Mouse (Mus musculus) intestine, postnatal 0 days (tissue): ENCODE measurements at regions not wholly inside any gene's neighbourhood (a gene's known extent, or its start where the extent isn't known, plus 50 kb on each side); places are given as distances from the start of the nearest gene placed in this dataset.

Experiments used
- ATAC-seq: fragments of 200-750 bp; cut with Nextera tagmentation; 2 replicates; pipeline ENCODE4 v1.8.0; 2017; ENCODE audit warnings: mild to moderate bottlenecking, moderate TSS enrichment, moderate library complexity
- H3K27ac ChIP-seq: fragments of 300-500 bp; sonication (generic); 2 replicates; pipeline ENCODE4 v1.5.1; 2014; ENCODE audit warnings: mild to moderate bottlenecking, low read depth, low read length, moderate library complexity
- H3K27me3 ChIP-seq: fragments of 300-500 bp; sonication (generic); replicated peaks from 2 replicates; pipeline ENCODE4 v1.6.1; 2014; ENCODE audit warnings: low read length, mixed read lengths; ENCODE audit not compliant: control insufficient read depth, insufficient read depth
- H3K36me3 ChIP-seq: fragments of 300-500 bp; sonication (generic); 2 replicates; pipeline ENCODE4 v1.6.1; 2014; ENCODE audit warnings: mild to moderate bottlenecking, moderate library complexity; ENCODE audit not compliant: control insufficient read depth, insufficient read depth
- H3K4me1 ChIP-seq: fragments of 300-500 bp; sonication (generic); replicated peaks from 2 replicates; pipeline ENCODE4 v1.6.1; 2014; ENCODE audit warnings: antibody characterized with exemption, low read length, mixed read lengths; ENCODE audit not compliant: control insufficient read depth, insufficient read depth
- H3K4me2 ChIP-seq: fragments of 300-500 bp; sonication (generic); replicated peaks from 2 replicates; pipeline ENCODE4 v1.6.1; 2014; ENCODE audit warnings: low read depth, mild to moderate bottlenecking, moderate library complexity
- H3K4me3 ChIP-seq: fragments of 300-500 bp; sonication (generic); 2 replicates; pipeline ENCODE4 v1.5.1; 2014; ENCODE audit warnings: low read depth, low read length
- H3K9ac ChIP-seq: fragments of 300-500 bp; sonication (generic); 2 replicates; pipeline ENCODE4 v1.6.1; 2014; ENCODE audit warnings: mild to moderate bottlenecking, low read depth, low read length
- H3K9me3 ChIP-seq: fragments of 300-500 bp; sonication (generic); 2 replicates; pipeline ENCODE4 v1.6.1; 2016; ENCODE audit warnings: mixed run types; ENCODE audit not compliant: control insufficient read depth
- CTCF ChIP-seq: sonication (generic); IDR thresholded peaks from 2 replicates; pipeline ENCODE4 v1.5.1; 2016; ENCODE audit warnings: low read depth, mild to moderate bottlenecking, control low read depth, antibody characterized with exemption, moderate library complexity
- WGBS: fragments of 180-500 bp; shearing (Covaris S2); extraction: QIAGEN DNeasy Blood & Tissue Kit; methylation state at CpG from one replicate; pipeline ENCODE4 v1.1.7; 2014; 5-methylcytosine and 5-hydroxymethylcytosine counted together

GRCm38 (mm10) chr5:112069917-112070316 is 182.4 kb downstream of the Cryba4 start:
- H3K4me3 ChIP-seq, result no peak overlapping the region
- H3K9me3 ChIP-seq, result no peaks in the 10 kb centered on the region
- no peak for ATAC-seq
- no peak overlapping the region for H3K9ac ChIP-seq
- no peaks in the 10 kb centered on the region for H3K36me3 ChIP-seq
- H3K4me1 ChIP-seq, result no peaks in the 10 kb centered on the region
- H3K27me3 ChIP-seq, result no peaks in the 10 kb centered on the region
- 86% methylated on average over 13 of the region's 13 CpGs for WGBS
- no peak for TF ChIP-seq CTCF
- no peak overlapping the region for H3K4me2 ChIP-seq
- H3K27ac ChIP-seq, result no peak overlapping the region

- no peak overlapping the region for H3K27ac ChIP-seq
These were observed 179.9 kb downstream of the Cryba4 start for GRCm38 (mm10) chr5:112072456-112072855.

GRCm38 (mm10) chr5:112077097-112077496 is 175.2 kb downstream of the Cryba4 start:
- H3K4me1 ChIP-seq, result no peaks in the 10 kb centered on the region
- no peaks in the 10 kb centered on the region for H3K27me3 ChIP-seq
- H3K9ac ChIP-seq, result no peak overlapping the region
- ATAC-seq, result no peak
- WGBS, result 71% methylated on average over 14 of the region's 14 CpGs
- H3K9me3 ChIP-seq, result 0 out of 2 replicates have a peak, but pooled peaks cover 2% of the 10 kb centered on the region
- no peak overlapping the region for H3K4me2 ChIP-seq
- H3K4me3 ChIP-seq, result no peak overlapping the region
- no peak for TF ChIP-seq CTCF
- H3K27ac ChIP-seq, result no peak overlapping the region
- no peaks in the 10 kb centered on the region for H3K36me3 ChIP-seq

More at GRCm38 (mm10) chr5:112072456-112072855, 179.9 kb downstream of the Cryba4 start:
- Histone ChIP-seq H3K4me3 (no peak overlapping the region), H3K9ac (no peak overlapping the region), H3K4me1 (no peaks in the 10 kb centered on the region), H3K36me3 (no peaks in the 10 kb centered on the region), H3K27me3 (no peaks in the 10 kb centered on the region), H3K9me3 (0 out of 2 replicates have a peak, but pooled peaks cover 2% of the 10 kb centered on the region), H3K4me2 (no peak overlapping the region)
- TF ChIP-seq CTCF, result no peak
- ATAC-seq, result no peak
- WGBS, result 61% methylated on average over 4 of the region's 4 CpGs

GRCm38 (mm10) chr5:112077840-112078600 is 174.3 kb downstream of the Cryba4 start:
- Histone ChIP-seq H3K4me1 (no peaks in the 10 kb centered on the region), H3K4me2 (no peak overlapping the region), H3K27ac (no peak overlapping the region), H3K9ac (no peak overlapping the region), H3K27me3 (no peaks in the 10 kb centered on the region), H3K36me3 (no peaks in the 10 kb centered on the region), H3K4me3 (no peak overlapping the region), H3K9me3 (0 out of 2 replicates have a peak, but pooled peaks cover 2% of the 10 kb centered on the region)
- no peak for ATAC-seq
- WGBS, result 80% methylated on average over 19 of the region's 19 CpGs
- TF ChIP-seq CTCF, result peak; percentile 53

GRCm38 (mm10) chr5:112081006-112081405 is 171.3 kb downstream of the Cryba4 start:
- ATAC-seq, result no peak
- Histone ChIP-seq H3K27ac (no peak overlapping the region), H3K27me3 (no peaks in the 10 kb centered on the region), H3K9ac (no peak overlapping the region), H3K4me1 (no peaks in the 10 kb centered on the region), H3K4me3 (no peak overlapping the region), H3K36me3 (no peaks in the 10 kb centered on the region), H3K4me2 (no peak overlapping the region), H3K9me3 (no peaks in the 10 kb centered on the region)
- WGBS, result 69% methylated on average over 6 of the region's 6 CpGs
- TF ChIP-seq CTCF, result no peak

- no peak overlapping the region for H3K4me3 ChIP-seq
- WGBS, result 66% methylated on average over 7 of the region's 7 CpGs
- no peaks in the 10 kb centered on the region for H3K4me1 ChIP-seq
- H3K4me2 ChIP-seq, result no peak overlapping the region
- no peak overlapping the region for H3K27ac ChIP-seq
- H3K36me3 ChIP-seq, result no peaks in the 10 kb centered on the region
- H3K27me3 ChIP-seq, result no peaks in the 10 kb centered on the region
- ATAC-seq, result no peak
- TF ChIP-seq CTCF, result no peak
- H3K9ac ChIP-seq, result no peak overlapping the region
- no peaks in the 10 kb centered on the region for H3K9me3 ChIP-seq
These were observed 160.3 kb downstream of the Cryba4 start for GRCm38 (mm10) chr5:112091867-112092535.
